Mouse (Mus musculus): ENCODE results near the gene Vmn1r229.

The Vmn1r229 gene

DNA sequence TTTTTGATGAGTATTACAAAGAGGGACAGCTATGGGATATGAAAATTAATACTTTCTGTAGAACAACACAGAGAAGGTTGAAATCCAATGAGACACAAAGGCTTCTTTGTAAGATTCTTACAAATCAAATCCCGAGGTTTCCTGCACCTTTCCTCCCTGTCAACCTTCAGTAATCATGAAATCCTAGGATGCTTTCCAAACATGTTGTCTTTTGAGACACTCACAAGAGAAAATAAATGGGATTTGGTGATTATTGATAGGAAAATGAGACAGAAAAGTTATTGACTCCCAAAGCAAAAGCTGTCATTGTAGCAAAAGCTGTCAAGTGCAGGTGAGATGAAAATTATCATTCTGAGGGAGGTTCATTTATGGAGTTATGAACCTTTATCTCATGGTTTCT is at the start of gene Vmn1r229:
Vmn1r229 (plus strand) TSS at position 301 of the 400 bp plus-strand sequence.
- in situ Hi-C loops (cut with MboI; ENCODE audit: unreplicated experiment in 2 of 2): no loop called here

DNA sequence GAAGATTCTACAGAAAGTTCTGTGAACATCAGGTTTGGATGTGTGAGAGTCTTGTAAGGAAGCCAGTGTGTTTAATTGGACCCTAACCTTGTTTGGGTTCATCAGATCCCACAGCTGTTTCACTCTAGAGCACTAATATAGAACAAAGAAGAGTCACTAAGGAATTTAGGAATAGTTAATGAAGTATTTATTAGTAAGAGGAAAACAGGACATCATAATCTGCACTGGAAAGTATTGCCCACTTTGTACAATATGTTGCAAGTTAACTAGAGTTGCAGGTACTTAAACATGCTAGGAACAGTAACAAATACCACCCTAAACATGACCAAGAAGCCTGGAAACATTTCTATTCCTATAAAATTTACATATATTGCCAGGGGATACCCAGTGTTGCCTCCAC is 25.3 kb upstream of the Vmn1r229 start, which contains the start of gene Vmn1r228:
Vmn1r228 (minus strand) TSS at position 101 of the 400 bp plus-strand sequence.
- in situ Hi-C loops (cut with MboI; ENCODE audit: unreplicated experiment in 2 of 2): no loop called here

DNA sequence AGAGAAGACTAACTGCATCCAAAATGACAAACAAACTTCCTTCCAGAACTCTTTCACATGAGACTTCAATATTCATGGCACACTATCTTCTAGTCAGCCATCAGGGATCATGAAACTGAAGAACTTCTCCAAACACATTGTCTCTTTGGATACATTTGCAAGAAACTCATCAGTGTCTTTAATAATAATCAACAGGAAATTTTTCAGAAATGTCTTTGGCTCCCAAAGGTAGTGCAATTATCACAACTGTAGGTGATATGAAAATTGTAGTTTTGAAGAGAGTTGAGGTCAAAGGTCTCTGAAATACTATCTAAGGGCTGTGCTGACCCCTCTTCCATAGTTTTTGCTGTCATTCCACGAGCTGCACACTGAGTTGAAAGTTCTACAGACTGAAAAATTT is 28.8 kb downstream of the Vmn1r229 start, which contains the start of gene Vmn1r230:
Vmn1r230 (plus strand) TSS at position 301 of the 400 bp plus-strand sequence.
- in situ Hi-C loops (cut with MboI; ENCODE audit: unreplicated experiment in 2 of 2): no loop called here

Data from v-Abl transformed pro-B cells (cell line).